Mouse (Mus musculus) MEL (cell line): ENCODE results near the gene Xkr7. TPM values are rescaled to one million over a fixed set of nuclear protein-coding genes. Genes with fewer than 3 reads are reported as not detected.

Source experiments
- DNase-seq: peaks from one replicate; pipeline ENCODE4 v3.0.0; 2011; ENCODE audit warnings: low read depth, low spot score
- H3K27ac ChIP-seq: 2 replicates; pipeline ENCODE4 v1.5.1; 2012; ENCODE audit warnings: low read depth, mild to moderate bottlenecking, control low read depth, low read length, moderate library complexity; ENCODE audit not compliant: control insufficient read depth
- H3K27me3 ChIP-seq, 2 experiments: fragments of 150-350 bp in 1 of 2; sonication (generic) in 1 of 2; 2 replicates each; pipeline ENCODE4 v1.6.1; 2012; ENCODE audit warnings: low read length in 2 of 2, mild to moderate bottlenecking in 2 of 2, improper control_type of control experiment in 1 of 2, moderate library complexity in 1 of 2; ENCODE audit not compliant: insufficient read depth in 2 of 2, control insufficient read depth in 1 of 2
- H3K36me3 ChIP-seq, 2 experiments: 2 replicates each; pipeline ENCODE4 v1.6.1; 2012 to 2014; ENCODE audit warnings: low read length in 2 of 2, improper control_type of control experiment in 1 of 2, inconsistent platforms in 1 of 2, mild to moderate bottlenecking in 1 of 2; ENCODE audit not compliant: insufficient read depth in 2 of 2, control insufficient read depth in 1 of 2
- H3K4me1 ChIP-seq, 2 experiments: fragments of 150-350 bp in 1 of 2; sonication (generic) in 1 of 2; 2 replicates each; pipeline ENCODE4 v1.6.1; 2012; ENCODE audit warnings: low read length in 2 of 2, improper control_type of control experiment in 1 of 2, mild to moderate bottlenecking in 1 of 2; ENCODE audit not compliant: insufficient read depth in 2 of 2, control insufficient read depth in 1 of 2
- H3K4me3 ChIP-seq, 2 experiments: fragments of 150-350 bp in 1 of 2; sonication (generic) in 1 of 2; 2 replicates each; pipeline ENCODE4 v1.5.1; 2012; ENCODE audit warnings: low read depth in 2 of 2, low read length in 2 of 2, mild to moderate bottlenecking in 2 of 2, moderate library complexity in 2 of 2, control low read depth in 1 of 2, improper control_type of control experiment in 1 of 2; ENCODE audit not compliant: control insufficient read depth in 1 of 2, insufficient read depth in 1 of 2
- H3K79me2 ChIP-seq: 2 replicates; pipeline ENCODE4 v1.6.1; 2012; ENCODE audit warnings: mild to moderate bottlenecking, low read length, moderate library complexity; ENCODE audit not compliant: control insufficient read depth, poor library complexity, insufficient read depth
- H3K9ac ChIP-seq: 2 replicates; pipeline ENCODE4 v1.6.1; 2012; ENCODE audit warnings: low read depth, mild to moderate bottlenecking, control low read depth, low read length, moderate library complexity; ENCODE audit not compliant: control insufficient read depth, poor library complexity, severe bottlenecking
- H3K9me3 ChIP-seq: fragments of 150-350 bp; sonication (generic); replicated peaks from 2 replicates; pipeline ENCODE4 v1.6.1; 2012; ENCODE audit warnings: mild to moderate bottlenecking, low read length, improper control_type of control experiment, moderate library complexity; ENCODE audit not compliant: insufficient read depth
- CTCF ChIP-seq, 3 experiments: IDR thresholded peaks in 2 of 3; conservative IDR thresholded peaks in 1 of 3; 2 replicates each; pipeline ENCODE4 v1.5.1; 2011 to 2012; ENCODE audit warnings: low read length in 3 of 3, low read depth in 2 of 3, mild to moderate bottlenecking in 2 of 3, improper control_type of control experiment in 1 of 3, inconsistent platforms in 1 of 3, mixed read lengths in 1 of 3, moderate library complexity in 1 of 3; ENCODE audit not compliant: control insufficient read depth in 1 of 3, insufficient read depth in 1 of 3, poor library complexity in 1 of 3, severe bottlenecking in 1 of 3
- ETS1 ChIP-seq: IDR thresholded peaks from 2 replicates; pipeline ENCODE4 v1.6.1; 2012; ENCODE audit warnings: low read depth, mild to moderate bottlenecking, inconsistent platforms, low read length, improper control_type of control experiment, moderate library complexity
- HCFC1 ChIP-seq: IDR thresholded peaks from 2 replicates; pipeline ENCODE4 v1.6.1; 2012; ENCODE audit warnings: low read depth, mild to moderate bottlenecking, inconsistent platforms, low read length, improper control_type of control experiment, moderate library complexity
- JUND ChIP-seq: IDR thresholded peaks from 2 replicates; pipeline ENCODE4 v1.6.1; 2011; ENCODE audit warnings: low read depth, mild to moderate bottlenecking, improper control_type of control experiment, low read length
- MAFK ChIP-seq: IDR thresholded peaks from 2 replicates; pipeline ENCODE4 v1.6.1; 2011; ENCODE audit warnings: low read depth, mild to moderate bottlenecking, low read length, improper control_type of control experiment, borderline replicate concordance
- MAZ ChIP-seq: IDR thresholded peaks from 2 replicates; pipeline ENCODE4 v1.6.1; 2012; ENCODE audit warnings: low read depth, mild to moderate bottlenecking, inconsistent platforms, low read length, improper control_type of control experiment
- MEF2A ChIP-seq: IDR thresholded peaks from 2 replicates; pipeline ENCODE4 v1.6.1; 2014; ENCODE audit warnings: low read depth, mild to moderate bottlenecking, inconsistent platforms, low read length, improper control_type of control experiment; ENCODE audit not compliant: poor library complexity, insufficient replicate concordance, severe bottlenecking; ENCODE audit errors: extremely low read depth
- RAD21 ChIP-seq: IDR thresholded peaks from 2 replicates; pipeline ENCODE4 v1.6.1; 2011; ENCODE audit warnings: mild to moderate bottlenecking, low read depth, low read length, improper control_type of control experiment
- TAL1 ChIP-seq: IDR thresholded peaks from 2 replicates; pipeline ENCODE4 v1.6.1; 2012; ENCODE audit warnings: mild to moderate bottlenecking, inconsistent platforms, low read length, moderate library complexity, mixed read lengths
- TCF12 ChIP-seq: IDR thresholded peaks from 2 replicates; pipeline ENCODE4 v1.6.1; 2014; ENCODE audit warnings: low read depth, mild to moderate bottlenecking, inconsistent platforms, low read length, improper control_type of control experiment, moderate library complexity
- USF2 ChIP-seq, 2 experiments: IDR thresholded peaks; 2 replicates each; pipeline ENCODE4 v1.6.1; 2011 to 2012; ENCODE audit warnings: improper control_type of control experiment in 2 of 2, low read length in 2 of 2, borderline replicate concordance in 1 of 2, inconsistent platforms in 1 of 2, low read depth in 1 of 2, mild to moderate bottlenecking in 1 of 2; ENCODE audit not compliant: insufficient read depth in 1 of 2
- ZC3H11A ChIP-seq: IDR thresholded peaks from 2 replicates; pipeline ENCODE4 v1.6.1; 2012; ENCODE audit warnings: low read depth, mild to moderate bottlenecking, inconsistent platforms, low read length, improper control_type of control experiment
- polyA plus RNA-seq, 2 experiments: library from polyadenylated mRNA; stranded (reverse) in 1 of 2; unstranded in 1 of 2; fragments of >175 nt in 1 of 2; fragments of >200 nt in 1 of 2; gene quantifications; 2 replicates each; pipeline versions ENCODE4 v1.2.1 to v1.2.4; 2012; ENCODE audit warnings: low replicate concordance in 2 of 2, low read depth in 1 of 2; ENCODE audit not compliant: insufficient read length in 2 of 2, insufficient read depth in 1 of 2, missing spikeins in 1 of 2
- total RNA-seq: library from RNA; depleted of rRNA; stranded (reverse); fragments of 300-350 nt; gene quantifications from 2 replicates; pipeline ENCODE4 v1.2.3, GENCODE M21; 2012

The Xkr7 gene
- total and polyA plus RNA-seq, 3 experiments: not detected

- Histone ChIP-seq H3K4me3 (no peak overlapping the region), H3K27me3 (peaks cover 3% of the 10 kb centered on the region in 2 experiments; a peak in 1 of 4 replicates), H3K4me1 (no peaks in the 10 kb centered on the region), H3K27ac (no peak overlapping the region), H3K9me3 (no peaks in the 10 kb centered on the region), H3K79me2 (no peaks in the 10 kb centered on the region), H3K9ac (no peak overlapping the region), H3K36me3 (no peaks in the 10 kb centered on the region)
- TF ChIP-seq MAZ: no peak
- no peak for TF ChIP-seq USF2 (IDR thresholded peaks at IDR 0.05; ENCODE audit: borderline replicate concordance in 1 of 2, insufficient read depth in 1 of 2, low read depth in 1 of 2, low read length in 2 of 2)
- no peak for TF ChIP-seq ETS1
- no peak for TF ChIP-seq TAL1
- no peak for TF ChIP-seq HCFC1
- DNase-seq: no peak
These were observed 21.2 kb downstream of the Xkr7 start for GRCm38 (mm10) chr2:153052700-153053351.

- Histone ChIP-seq H3K9me3 (no peaks in the 10 kb centered on the region), H3K79me2 (no peaks in the 10 kb centered on the region), H3K36me3 (no peaks in the 10 kb centered on the region), H3K27me3 (peaks cover 5% of the 10 kb centered on the region in 2 experiments), H3K4me1 (no peaks in the 10 kb centered on the region), H3K27ac (no peak overlapping the region), H3K4me3 (no peak overlapping the region), H3K9ac (no peak overlapping the region)
- DNase-seq: no peak
- no peak for TF ChIP-seq MAFK
- no peak for TF ChIP-seq TCF12
- TF ChIP-seq JUND: no peak
- TF ChIP-seq RAD21: no peak
- no peak for TF ChIP-seq MEF2A
These were observed 22.2 kb downstream of the Xkr7 start for GRCm38 (mm10) chr2:153053896-153054295.

- no peaks in the 10 kb centered on the region for H3K79me2 ChIP-seq
- no peak overlapping the region for H3K27ac ChIP-seq
- no peaks in the 10 kb centered on the region for H3K4me1 ChIP-seq
- TF ChIP-seq RAD21 (peak; percentile 13), ZC3H11A (no peak), CTCF (IDR thresholded peaks at IDR 0.05 in 2 of 3, conservative IDR thresholded peaks at IDR 0.05 in 1 of 3; ENCODE audit: control insufficient read depth in 1 of 3, insufficient read depth in 1 of 3, low read depth in 2 of 3, low read length in 3 of 3, poor library complexity in 1 of 3, severe bottlenecking in 1 of 3) (peak; percentile 44 to 56 (median 53))
- no peak overlapping the region for H3K4me3 ChIP-seq
- H3K9ac ChIP-seq: no peak overlapping the region
- no peaks in the 10 kb centered on the region for H3K36me3 ChIP-seq
- H3K9me3 ChIP-seq: no peaks in the 10 kb centered on the region
- peaks cover 8 to 9% of the 10 kb centered on the region in 2 experiments for H3K27me3 ChIP-seq
- peak; percentile 41 for DNase-seq
These were observed 23.7 kb downstream of the Xkr7 start for GRCm38 (mm10) chr2:153055270-153055920.
